Comparison of ENCODE assay signal across 9 mouse cellular contexts in the genomic region with DNA sequence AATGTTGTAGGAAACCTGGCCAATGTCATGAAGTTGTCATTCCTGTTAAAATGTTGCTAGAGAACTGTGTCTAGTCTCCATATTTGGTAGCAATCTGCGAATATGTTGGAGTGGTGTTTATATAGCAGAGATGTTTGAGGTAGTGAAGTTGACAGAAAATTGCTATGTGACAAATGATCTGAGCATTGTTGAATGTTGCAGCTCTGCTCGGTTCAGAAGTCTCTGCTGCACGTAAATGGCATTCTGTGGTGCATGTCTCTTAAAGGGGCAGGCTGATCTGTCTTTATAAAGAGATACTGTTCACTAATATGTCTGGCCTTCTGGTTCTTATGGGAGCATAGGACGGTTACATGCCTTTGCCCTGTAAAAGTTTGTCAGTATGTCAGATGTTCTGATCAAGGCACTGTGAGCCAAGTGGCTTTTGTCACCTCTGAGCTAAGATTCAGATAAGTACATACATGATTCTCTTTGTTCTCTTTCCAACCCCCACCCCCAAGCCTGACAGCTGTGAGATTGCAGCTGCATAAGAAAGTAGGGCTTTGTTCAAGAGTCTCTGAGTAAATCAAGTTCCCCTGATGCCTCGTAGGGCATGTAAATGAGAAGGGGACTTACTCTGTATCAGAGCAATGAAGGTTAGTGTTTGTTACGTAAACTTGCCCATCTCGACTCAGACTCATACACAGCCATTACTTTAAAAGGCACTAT.
DNase-seq lines count a peak whose midpoint lies in the region; ATAC-seq lines count a peak whose summit lies in the region.
"Had no signal": no experiment of that assay in that cellular context is flagged by ENCODE, and none has a peak within 500 bp of the region (broad histone marks: within the 10 kb centered on the region; RNA-seq: fewer than 3 reads in every experiment).

No protein-coding gene starts in this region.

- WGBS in heart, embryonic 15.5 days, result 24% methylated on average over 7 of the region's 7 CpGs
- WGBS in hindbrain, embryonic 12.5 days, result 29% methylated on average over 7 of the region's 7 CpGs

- no peak for DNase-seq in heart, postnatal 36 days
- DNase-seq in embryo, embryonic 10 days (ENCODE audit: low spot score), result peak; percentile 28
- peak; percentile 39 for DNase-seq in neural tube, embryonic 10.5 days (ENCODE audit: extremely low spot score, low spot score)
- no peak for DNase-seq in thymus, postnatal 4 days
- no peak for DNase-seq in cerebellum, postnatal 14 days
- DNase-seq: lung, postnatal 10 days had no signal

- ATAC-seq in heart, embryonic 15.5 days (replicated peaks; ENCODE audit: insufficient number of reproducible peaks, insufficient read depth, low FRiP score, low read depth), result 0 out of 2 replicates have a peak, but pooled peaks have one; percentile 14
- peak; percentile 75 for ATAC-seq in hindbrain, embryonic 12.5 days (ENCODE audit: low FRiP score)
- no peak for ATAC-seq in activated CD4-positive, CD25-positive, alpha-beta regulatory T cell, adult 4 months

- H3K36me3 ChIP-seq in heart, embryonic 15.5 days, result no peaks in the 10 kb centered on the region
- H3K36me3 ChIP-seq in hindbrain, embryonic 12.5 days, result no peaks in the 10 kb centered on the region

- H3K27ac ChIP-seq in heart, embryonic 15.5 days, result peak overlapping the region; percentile 33; the same call in 1 of the 2 replicates
- H3K27ac ChIP-seq in hindbrain, embryonic 12.5 days, result peak overlapping the region; percentile 83

- H3K9me3 ChIP-seq in heart, embryonic 15.5 days (replicated peaks), result no peaks in the 10 kb centered on the region
- H3K9me3 ChIP-seq in hindbrain, embryonic 12.5 days (replicated peaks), result no peaks in the 10 kb centered on the region

- intact Hi-C loops in heart, postnatal 36 days (cut with DNase I), result no loop called here

- H3K27me3 ChIP-seq in heart, embryonic 15.5 days, result no peaks in the 10 kb centered on the region
- H3K27me3 ChIP-seq in hindbrain, embryonic 12.5 days, result no peaks in the 10 kb centered on the region

- no peak overlapping the region for H3K4me3 ChIP-seq in heart, embryonic 15.5 days
- H3K4me3 ChIP-seq in hindbrain, embryonic 12.5 days, result no peak overlapping the region

- no peak overlapping the region for H3K4me2 ChIP-seq in heart, embryonic 15.5 days
- 0 out of 2 replicates have a peak overlapping the region, but pooled peaks have one; percentile 8 for H3K4me2 ChIP-seq in hindbrain, embryonic 12.5 days (replicated peaks)

- H3K4me1 ChIP-seq in heart, embryonic 15.5 days (replicated peaks), result peaks cover 6% of the 10 kb centered on the region; the same call in 1 of the 2 replicates
- H3K4me1 ChIP-seq in hindbrain, embryonic 12.5 days, result peaks cover 8% of the 10 kb centered on the region

- no peak overlapping the region for H3K9ac ChIP-seq in heart, embryonic 15.5 days
- H3K9ac ChIP-seq in hindbrain, embryonic 12.5 days, result no peak overlapping the region; the same call in 1 of the 2 replicates

Comparison
In these comparisons a context has a peak if more than half of its experiments do, and no peak if none do; other contexts are left out.
1. DNase-seq: peak in embryo, embryonic 10 days (single experiment) and neural tube, embryonic 10.5 days (single experiment); none in heart, postnatal 36 days (0 of 2), thymus, postnatal 4 days (single experiment) and cerebellum, postnatal 14 days (0 of 2).